Mouse (Mus musculus): Measurements from ENCODE around the gene P3h3.
A peak's percentile ranks its signal among the peaks of the same experiment; 100 is the strongest.
"Not testable (repeated sequence)": the region's sequence is repeated elsewhere in the genome, so short reads cannot be mapped to it uniquely, and the experiment has no call there.

Gene P3h3

DNA sequence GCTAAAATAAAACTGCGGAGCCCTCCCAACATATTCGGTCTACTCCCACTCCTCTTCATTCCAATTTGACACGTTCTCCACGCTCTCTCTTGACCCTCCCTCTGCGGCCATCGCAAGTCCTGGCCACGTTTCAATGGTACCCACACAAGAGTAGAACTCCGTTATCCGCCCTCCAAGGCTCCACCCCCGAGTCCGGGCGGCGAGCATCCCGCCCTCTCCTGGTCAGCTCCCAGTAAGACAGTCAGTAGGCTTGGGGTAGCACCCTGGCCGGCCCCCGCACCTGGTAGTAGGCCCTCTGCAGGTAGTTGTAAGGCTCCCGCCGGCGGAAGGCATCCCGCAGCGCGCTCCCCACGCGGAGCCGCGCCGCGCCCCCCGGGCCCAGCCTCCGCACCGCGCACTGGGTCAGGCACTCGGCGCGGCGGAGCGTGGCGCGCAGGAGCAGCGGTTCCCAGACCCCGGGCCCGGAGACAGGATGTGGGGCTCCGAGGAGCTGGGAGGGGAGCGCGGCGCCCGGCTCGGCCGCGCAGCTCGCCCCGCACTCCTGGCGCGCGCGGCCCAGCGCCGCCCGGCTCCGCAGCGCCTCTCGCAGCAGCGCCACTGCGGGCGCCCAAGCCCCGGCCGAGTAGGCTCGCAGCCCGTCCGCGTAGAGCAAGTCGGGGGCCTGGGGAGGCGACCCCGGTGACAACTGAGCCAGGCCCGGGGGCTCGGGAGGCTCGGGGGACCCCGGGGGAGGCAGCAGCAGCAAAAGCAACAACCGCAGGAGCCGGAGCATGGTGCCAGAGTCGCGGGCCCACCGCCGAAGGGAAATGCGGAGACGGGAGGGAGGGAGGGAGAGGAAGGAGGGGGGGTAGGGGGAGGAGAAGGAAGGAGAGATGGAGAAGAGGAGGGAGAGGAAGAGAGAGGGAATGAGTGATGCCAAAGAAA lies at the start of gene P3h3:
TSS of gene P3h3 (minus strand) at position 837 of the 924 bp plus-strand sequence.
- peak; percentile 79 to 86 for DNase-seq

DNA sequence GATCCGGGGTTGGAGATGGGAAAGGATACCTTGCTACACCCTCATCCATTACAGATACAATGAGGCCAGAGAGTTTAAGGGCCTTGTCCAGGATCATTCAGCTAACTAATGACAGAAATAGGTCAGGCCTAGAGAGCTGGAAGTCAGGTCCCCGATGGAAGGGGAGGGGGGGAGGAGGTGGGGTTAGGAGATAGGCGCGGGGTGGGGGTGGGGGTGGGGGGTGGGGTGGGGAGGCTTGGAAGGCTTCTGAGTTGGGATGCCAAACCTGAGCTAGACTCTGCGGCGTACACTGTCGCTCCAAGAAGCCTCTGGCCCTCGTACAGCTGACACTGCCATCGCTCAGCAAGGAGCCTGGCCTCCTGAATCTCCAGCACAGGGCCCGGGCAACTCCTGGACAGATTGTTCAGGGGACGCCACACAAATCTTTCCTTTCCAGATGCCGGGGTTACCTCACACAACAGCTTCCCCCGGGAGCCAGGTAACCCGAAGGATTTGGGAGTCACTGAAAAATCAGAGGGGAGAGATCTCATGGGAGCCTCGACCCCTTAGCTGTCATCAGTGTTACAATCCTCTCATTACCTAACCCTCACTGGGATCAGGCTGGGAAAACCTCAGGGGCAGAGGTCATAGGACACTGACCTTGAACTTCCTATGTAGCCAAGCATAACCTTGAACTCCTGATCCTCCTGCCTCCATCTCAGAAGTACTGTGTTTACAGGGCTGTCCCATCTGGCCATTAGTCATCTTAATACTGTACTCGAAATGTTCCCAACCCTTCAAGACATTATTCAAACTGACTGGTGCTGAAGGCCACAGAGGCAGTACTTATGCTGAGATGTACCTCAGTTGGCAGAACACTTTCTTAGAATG lies 47.7 kb upstream of the P3h3 start:
- no peak for DNase-seq

DNA sequence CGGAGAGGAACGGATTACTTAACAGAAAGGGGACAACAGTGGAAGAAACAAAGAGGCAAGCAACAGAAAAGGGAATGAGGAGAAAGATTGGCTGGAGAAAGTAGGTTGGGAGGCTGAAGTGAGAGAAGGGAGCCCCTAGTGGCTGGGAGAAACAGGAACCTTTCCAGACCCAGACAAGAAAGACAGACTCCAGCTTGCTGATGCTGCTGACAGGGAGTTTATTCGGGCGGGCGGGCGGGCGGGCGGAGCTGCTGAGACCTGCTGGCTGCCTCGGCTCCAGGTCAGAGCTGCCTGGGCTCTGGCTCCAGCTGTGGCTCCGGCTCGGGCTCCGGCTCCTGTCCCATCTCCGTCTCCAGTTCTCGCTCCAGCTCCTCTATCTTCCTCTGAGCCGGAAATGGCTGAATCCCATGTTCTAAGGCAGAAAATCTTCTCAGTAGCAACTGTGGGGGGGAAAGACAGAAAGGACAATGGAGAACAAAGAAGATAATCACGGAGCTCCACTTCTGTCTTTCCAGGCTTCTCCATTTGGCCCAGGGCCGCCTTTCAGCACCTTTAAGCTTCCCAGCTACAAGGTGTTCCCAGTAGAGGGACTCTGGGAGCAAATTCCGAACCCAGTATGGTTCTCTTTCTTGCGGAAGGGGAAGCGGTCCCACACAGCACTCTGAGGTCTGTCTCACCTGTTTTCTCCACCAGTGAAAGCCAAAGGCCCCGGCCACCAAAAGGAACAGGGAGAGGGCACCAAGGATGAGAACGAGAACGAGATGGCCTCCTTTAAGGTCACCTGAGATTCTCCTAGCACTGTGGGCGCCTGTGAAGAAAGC lies 46.8 kb upstream of the P3h3 start:
- peak; percentile 78 to 90 for DNase-seq

DNA sequence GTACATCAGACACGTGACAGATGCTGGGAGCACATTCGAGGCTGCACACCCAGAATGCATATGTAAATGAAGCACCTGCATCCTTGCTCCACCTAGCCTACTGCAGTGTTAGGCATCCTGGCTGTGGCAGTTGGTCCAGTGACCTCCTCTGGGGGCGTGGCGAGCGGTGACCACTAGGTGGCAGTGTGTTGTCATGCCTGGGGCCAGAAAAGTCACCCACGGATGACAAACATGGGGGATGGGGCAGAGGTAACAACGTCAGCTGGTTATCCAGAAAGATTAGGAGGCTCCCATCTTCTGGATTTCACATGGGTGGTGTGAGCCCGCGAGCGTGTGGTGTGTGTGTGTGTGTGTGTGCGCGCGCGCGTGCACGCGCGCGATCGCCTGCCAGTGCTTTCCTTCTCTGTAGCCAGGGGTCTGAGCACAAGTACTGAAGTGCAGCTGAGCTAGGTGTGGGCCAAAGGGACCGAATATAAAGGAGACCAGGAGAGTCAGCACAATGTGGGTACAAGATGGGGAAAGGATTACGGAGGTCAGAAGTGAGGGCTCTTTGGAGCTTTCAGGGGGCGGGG lies 46.1 kb upstream of the P3h3 start:
- peak; percentile 95 to 97 for DNase-seq

DNA sequence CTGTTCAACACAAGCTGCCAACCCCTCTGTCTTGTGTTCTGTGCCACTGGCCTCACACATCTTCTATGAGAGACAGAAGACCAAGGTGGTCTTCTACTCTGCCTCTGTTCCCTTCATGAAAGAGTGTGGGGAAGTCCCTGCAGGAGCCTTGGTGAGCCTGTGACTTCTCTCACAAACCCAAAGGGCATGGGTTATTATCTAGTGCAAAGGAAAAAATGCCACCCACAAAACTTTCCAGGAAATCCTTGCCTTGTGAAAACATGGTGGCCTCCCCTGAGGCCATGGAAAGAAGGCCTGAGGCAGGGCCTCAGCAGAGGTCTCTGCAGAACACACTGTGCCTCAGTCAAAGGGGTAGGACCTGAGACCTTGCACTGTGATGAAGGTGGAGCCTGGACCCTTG lies 44.3 kb upstream of the P3h3 start:
- no peak for DNase-seq

DNA sequence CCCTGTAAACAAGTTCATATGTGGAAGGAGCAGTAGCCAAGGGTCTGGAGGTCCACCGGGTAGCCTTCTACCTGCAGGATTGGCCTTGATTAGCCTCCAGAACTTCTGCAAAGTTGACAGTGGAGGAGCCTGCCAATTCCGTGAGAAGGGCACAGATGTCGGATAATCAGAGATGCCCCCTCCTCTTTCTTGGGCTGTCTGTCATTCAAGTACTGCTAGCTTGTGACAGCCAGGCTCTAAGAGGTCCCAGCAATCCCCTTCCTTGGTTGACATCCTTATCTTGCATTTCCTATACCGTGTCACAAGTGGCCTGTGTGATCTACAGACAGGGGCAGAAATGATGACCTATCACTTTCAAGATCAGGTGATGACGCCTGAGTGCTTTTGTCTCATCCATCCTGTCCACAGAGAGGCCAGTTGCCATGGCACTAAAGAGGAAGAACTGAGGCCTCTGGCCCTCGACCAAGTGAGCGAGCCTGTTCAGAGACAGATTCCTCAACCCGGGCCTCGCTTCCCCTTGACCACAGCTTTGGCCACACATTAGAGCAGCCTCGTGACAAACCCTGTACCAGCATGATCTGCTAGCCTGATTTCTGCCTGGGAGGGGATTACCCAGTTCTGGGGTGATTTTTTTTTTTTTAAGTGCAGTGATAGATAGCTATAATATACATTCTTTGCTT lies 43.4 kb upstream of the P3h3 start:
- peak; percentile 30 to 39 for DNase-seq

DNA sequence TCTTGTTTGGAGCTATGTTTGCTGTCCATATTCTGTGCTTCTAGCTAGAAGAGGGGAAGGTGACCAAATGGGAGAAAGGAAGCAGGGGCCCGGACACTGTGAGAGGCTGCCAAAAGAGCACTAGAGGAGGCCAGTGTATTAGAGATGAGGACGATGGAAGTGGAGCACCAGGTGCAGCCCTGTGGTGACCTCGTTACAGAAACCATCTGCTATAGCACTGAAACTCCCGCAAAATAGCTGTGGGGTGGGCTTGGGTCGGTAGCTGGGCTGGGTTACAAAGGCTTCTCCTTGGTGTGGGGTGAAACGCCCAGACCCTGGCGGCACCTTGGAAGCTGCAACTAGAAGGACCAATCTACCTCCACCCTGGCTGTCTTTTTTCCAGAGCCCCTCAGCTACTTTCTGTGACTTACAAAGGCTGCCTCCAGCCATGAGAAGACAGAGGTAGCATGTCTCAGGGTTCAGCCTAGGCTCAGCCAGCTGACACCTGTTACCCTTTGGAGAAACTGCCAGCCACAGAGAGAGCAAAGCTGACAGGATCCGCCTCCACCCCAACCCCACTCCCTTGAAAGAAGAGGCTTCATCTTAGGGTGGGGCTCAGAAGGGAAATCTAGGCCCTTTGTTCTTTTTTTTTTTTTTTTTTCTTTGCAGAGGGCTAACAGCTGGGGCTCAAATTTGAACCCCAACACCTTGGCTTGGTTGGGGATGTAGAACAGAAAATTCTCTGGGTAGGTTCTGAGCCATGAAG lies 42.7 kb upstream of the P3h3 start:
- no peak for DNase-seq

DNA sequence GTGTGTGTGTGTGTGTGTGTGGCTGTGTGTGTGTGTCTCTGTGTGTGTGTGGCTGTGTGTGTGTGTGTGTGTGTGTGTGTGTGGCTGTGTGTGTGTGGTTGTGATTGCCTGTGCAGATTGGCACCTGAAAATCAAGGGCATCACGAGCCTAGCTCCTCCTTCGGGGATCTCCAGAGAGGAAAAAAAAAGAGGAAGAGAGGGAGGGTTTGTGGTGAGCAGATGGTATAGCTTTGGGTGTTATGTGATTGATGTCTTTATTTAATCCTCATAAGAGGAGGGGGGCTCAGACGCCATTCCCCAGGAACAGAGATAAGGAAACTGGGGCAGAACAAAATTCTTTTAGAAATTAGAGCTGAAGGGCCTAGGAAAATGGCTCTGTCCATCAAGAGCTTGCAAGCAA lies 40.8 kb upstream of the P3h3 start:
- DNase-seq, result no peak

DNA sequence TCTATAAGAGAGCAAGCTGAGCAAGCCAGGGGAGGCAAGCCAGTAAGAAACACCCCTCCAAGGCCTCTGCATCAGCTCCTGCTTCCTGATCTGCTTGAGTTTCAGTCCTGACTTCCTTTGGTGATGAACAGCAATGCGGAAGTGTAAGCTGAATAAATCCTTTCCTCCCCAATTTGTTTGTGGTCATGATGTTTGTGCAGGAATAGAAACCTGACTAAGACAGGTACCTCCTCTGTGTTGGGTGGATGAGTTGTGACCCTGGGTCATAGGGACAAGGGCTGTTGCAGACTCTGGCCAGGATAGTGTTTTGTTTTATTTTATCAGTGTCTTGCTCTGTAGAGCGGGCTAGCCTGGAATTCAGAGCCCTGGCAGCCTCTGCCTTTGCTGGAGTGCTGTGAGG lies 36.6 kb upstream of the P3h3 start:
- not testable (repeated sequence) for DNase-seq

DNA sequence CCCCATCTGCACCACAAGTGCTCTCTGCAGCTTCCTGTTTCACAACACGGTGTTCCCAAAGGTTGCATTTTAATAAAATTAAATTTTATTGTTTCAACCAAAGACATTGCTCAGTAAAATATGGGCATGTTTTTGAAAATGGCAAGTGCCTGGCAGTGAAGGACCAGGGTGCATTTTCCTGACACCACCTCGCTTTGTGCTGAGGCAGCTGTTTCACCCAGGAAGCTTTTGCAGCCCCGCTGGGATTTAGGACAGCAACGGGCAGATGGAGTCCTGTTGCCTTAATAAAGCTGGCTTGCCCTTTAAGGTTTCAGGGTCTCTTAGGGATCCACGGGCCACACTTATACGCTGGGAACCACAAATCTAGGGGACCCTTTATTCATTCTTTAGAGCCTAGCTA lies 33.4 kb upstream of the P3h3 start:
- DNase-seq, result no peak

DNA sequence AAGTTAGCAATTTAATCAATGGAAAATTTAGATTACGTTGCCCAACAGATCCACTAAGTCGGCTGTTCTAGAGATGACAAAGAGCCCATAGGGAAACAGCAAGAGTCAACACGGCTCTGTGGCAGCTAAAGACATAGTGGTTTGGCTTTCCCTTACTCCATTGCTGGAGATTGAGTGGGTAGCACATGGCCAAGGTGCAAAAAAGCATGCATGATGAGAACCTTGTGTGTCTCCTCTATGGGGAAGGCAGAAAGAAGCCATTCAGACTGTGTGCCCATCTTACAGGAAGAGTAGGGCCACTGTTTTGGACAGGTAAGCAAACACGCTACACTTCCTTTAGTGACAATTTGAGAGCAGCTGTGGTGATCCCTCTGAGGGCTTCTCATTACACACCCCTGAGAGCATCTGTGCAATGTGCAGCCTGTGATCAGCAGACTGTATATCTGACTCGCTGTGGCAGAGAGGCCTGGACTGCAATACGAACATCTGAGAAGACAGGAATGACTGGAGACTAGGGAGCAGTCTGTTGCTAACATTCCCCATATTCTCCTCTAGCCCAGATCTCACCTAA lies 31.1 kb upstream of the P3h3 start:
- no peak for DNase-seq

DNA sequence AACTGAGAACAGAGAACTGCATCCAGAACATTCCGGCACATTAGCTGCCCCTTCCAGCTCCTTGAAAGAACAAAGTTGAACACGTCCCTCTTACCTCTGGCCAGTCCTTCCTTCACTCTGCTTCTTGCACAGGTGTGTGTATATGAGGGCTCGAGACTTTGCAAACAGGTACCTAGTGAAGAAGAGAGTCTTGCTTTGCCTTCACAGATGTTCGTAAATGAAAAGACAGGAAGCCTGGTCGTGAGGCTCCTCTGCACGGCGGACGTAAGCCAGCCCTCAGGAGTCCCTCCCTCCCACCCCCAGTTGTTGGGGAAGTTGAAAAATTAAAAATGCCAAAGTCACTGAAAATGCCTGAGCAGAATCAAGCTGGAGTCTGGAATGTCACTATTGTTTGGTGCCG lies 30.4 kb upstream of the P3h3 start, which contains the start of gene Cd4:
TSS of gene Cd4 (minus strand) at position 236 of the 400 bp plus-strand sequence.
- no peak for DNase-seq

DNA sequence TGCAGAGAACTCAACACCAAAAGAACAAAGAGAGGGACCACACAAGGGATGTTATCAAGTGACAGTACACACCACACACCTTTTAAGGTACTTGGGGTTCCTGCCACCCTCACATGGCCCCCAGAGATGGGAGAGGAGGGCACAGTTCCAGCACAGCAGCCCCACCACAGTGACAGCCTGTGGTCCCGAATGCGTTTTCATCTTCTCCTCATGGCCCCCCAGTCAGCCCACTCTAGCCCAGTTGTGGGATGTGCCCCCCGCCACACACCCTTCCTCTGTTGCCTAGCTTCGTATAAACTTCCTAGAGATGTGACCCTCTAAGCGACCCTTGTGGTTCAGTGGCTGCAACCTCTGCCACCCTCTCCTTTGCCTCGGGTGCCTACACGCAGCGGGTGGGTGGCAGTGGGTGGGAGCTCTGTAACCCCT lies 28.4 kb upstream of the P3h3 start:
- no peak for DNase-seq

DNA sequence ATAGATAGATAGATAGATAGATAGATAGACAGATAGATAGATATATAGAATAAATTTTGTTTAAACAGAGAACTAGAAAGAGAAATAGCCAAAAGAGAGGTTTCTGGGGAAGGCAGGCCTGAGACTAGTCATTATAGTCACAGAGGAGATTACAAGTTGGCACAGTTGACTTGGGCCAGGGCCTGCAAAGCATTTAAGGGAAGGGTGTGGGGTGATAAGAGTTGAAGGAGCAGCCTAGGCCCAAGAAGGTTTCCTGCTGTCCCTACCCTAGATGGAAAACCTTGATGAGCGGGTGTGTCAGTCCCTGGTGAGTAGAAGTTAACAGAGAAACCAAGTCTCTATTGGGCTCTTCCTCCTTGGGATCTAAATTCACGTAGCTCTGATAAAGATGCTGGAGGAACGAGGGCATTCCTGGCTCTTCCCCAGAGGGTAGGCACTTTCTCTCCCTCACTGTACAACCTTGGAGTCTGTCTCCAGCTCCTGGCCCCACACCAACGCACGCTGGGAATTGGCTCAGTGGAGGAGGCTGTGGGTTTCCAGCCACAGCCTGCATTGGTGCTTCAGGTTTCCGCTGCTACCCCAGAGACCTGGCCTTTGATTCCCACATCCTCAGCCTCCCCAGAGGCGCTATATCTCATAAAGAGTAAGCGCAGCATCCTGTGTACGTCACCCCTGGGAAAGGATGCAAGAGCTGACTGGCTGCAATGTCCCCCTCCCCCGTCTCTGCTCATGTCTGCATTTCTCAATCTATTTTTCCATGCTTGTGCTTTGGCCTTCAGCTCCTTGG lies 27.4 kb upstream of the P3h3 start:
- DNase-seq, result no peak

DNA sequence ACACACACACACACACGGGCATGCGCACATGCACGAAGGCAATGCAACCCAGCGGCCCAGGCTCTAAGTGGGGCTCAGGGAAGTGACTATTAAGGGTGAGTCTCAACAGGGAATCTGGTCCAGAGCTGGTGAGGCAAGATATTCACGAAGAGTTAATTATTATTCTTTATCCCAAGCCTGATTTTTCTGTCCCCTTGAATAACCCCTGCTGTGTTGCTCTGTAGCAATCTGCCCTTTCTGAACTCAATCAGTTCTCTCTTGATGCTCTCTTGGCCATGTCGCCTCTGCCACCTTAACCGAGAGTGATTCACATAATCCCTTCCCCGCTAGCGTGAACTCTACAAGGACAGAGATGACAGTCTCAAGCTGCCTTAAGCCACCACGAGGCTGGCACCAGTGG lies 25.8 kb upstream of the P3h3 start:
- no peak for DNase-seq

DNA sequence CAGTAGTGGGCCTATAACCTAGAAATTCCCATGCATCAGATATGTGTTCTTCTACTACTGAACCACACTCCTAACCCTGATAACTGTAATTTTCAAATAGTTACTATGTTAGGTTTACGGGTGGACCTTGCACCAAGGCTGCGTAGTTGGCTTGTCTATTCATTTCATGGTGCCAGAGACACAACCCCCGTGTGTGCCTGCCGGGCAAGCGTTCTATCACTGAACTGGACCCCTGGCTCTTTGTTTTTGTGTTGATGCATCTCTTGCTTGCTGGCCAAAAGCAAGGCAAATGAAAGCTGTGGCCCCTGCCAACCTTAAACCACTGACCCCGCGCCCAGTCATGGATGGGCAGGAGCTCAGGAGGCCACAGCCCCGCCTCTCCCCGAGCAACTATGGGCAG lies 24.3 kb upstream of the P3h3 start:
- peak in 1 of 2 experiments; percentile 32 for DNase-seq

DNA sequence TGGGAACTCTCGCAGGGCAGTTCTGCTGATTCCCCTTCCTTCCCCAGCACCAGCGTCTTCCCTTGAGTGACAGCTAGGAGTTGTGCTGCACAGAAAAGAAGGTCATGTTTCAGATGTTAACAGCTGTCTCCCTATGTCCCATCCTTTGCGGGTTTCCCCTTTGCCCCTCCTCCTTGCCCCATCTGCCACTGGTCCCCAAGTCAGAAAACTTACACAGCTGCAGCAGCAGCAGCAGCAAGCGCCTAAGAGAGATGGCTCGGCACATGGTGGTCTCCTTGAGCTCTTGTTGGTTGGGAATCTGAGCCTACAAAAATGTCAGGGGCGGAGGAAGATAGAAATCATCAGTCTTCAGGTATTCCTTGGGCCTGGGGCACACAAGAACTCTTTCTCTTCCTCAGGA lies 21.8 kb upstream of the P3h3 start:
- no peak for DNase-seq

DNA sequence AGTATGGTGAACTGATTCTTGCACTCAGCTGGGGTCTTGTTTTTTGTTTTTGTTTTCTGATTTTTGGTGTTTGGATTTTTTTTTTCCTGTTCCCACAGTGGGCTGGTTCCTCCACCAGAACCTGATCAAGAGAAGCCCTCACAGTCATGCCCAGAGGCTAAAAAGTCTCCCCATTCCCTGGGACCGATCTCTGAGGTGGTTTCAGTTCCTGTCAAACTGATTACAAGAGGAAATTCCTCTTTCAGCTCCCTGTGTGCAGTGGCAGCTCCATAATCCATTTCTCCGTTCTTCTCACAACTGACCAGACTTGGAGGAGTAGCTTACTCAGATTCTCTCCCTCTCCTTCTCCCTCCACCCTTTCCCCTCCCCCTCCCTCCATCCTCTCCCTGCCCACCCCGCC lies 16.8 kb upstream of the P3h3 start:
- DNase-seq, result no peak

DNA sequence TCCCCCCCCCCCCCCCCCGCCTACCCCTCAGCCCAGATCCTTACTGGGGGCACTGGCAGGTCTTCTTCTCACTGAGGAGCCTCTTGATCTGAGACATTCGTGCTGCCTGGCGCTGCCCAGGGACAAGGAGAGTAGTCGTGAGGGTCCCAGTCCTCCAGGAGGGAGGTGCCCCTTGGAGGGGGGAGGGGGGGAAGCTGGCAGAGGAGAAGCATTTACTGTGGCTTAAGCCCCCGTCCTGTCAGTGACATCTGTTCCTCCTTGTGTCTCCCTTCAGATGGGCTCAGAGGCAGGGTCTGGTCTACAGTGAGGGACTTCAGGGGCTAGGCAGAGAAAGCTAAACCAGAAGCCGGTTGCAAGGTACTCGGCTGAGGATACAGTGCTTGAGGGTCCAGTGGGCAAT lies 9.0 kb upstream of the P3h3 start:
- DNase-seq, result no peak
